Mouse (Mus musculus) kidney, adult 2 months (tissue): ENCODE measurements around the gene D17H6S53E.

Experiments used
- CTCF ChIP-seq: fragments of 200-500 bp; conservative IDR thresholded peaks from 2 replicates; pipeline ENCODE4 v1.5.1; 2011; ENCODE audit warnings: low read depth, mild to moderate bottlenecking, control low read depth, low read length, moderate library complexity, mixed read lengths; ENCODE audit not compliant: insufficient read depth, insufficient read length
- POLR2A ChIP-seq: fragments of 200-500 bp; IDR thresholded peaks from one replicate; pipeline ENCODE4 v1.6.1; 2011; ENCODE audit warnings: low read depth, low read length, control low read depth

DNA sequence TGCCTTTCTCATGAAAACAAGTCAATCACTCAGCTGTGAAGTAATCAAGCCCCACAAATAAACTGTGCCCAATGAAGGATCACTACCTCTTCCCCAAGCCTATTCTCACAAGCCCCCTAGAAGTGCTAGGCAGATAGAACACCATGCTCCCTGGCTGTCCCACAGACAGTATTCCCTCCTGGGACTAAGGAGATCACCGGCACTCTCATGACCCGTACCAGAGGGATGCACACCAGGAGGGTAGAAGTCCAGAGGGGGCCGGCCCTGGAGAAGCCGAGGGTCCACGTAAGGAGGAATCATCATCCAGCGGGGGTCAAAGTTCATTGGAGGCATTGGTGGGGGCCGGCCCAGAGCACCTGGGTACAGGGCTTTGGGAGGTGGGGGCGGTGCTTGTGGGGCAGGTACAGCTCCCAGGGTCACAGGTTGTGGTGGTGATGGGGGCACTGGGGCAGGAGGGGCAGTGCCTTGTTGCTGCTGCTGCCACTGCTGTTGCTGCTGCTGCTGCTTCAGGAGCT lies 31.5 kb downstream of the D17H6S53E start:
- TF ChIP-seq CTCF (no peak), POLR2A (no peak)
